ENCODE assay signal across 12 mouse cellular contexts in the genomic region with DNA sequence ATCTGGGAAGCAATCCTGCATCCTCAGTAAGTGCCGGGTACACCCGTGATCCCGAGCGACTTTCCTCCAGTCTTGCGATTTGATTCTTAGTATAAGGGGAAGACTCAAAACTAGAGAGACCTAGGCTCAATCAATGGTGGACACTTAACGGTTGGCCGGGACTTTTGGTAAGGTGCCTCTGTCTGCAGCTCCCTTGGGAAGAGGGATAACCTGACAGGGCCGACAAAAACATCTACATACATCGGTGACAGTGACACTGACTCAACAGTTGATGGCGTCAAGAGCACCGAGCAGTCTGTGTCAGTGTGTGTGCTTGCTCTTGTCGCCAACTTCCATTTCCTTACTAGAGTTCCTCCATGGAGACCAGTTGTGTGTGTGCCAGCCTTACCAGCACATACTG.
"Had no signal": no experiment of that assay in that cellular context is flagged by ENCODE, and none has a peak within 500 bp of the region (broad histone marks: within the 10 kb centered on the region; RNA-seq: fewer than 3 reads in every experiment).

No protein-coding gene starts in this region.

- ATAC-seq: intestine, embryonic 15.5 days; liver, postnatal 0 days; midbrain, embryonic 15.5 days had no signal

- H3K4me3 ChIP-seq: intestine, embryonic 15.5 days; liver, embryonic 13.5 days; lung, embryonic 15.5 days; midbrain, embryonic 15.5 days had no signal

- DNase-seq: kidney, adult 2 months; kidney, postnatal 25 days; liver; liver, embryonic 13.5 days; liver, postnatal 0 days; lung, postnatal 36 days; right cerebral cortex, adult 18-20 months; right cerebral cortex, postnatal 25 days; thymus, postnatal 36 days had no signal

- H3K9me3 ChIP-seq: intestine, embryonic 15.5 days; liver, embryonic 13.5 days; lung, embryonic 15.5 days; midbrain, embryonic 15.5 days had no signal

- H3K4me2 ChIP-seq: intestine, embryonic 15.5 days; liver, embryonic 13.5 days; lung, embryonic 15.5 days; midbrain, embryonic 15.5 days had no signal

- H3K27ac ChIP-seq: intestine, embryonic 15.5 days; liver, embryonic 13.5 days; lung, embryonic 15.5 days; midbrain, embryonic 15.5 days had no signal

- H3K4me1 ChIP-seq: liver, embryonic 13.5 days; lung, embryonic 15.5 days had no signal

- H3K27me3 ChIP-seq: intestine, embryonic 15.5 days; liver, embryonic 13.5 days; lung, embryonic 15.5 days; midbrain, embryonic 15.5 days had no signal

- H3K9ac ChIP-seq: intestine, embryonic 15.5 days; liver, embryonic 13.5 days; liver, postnatal 0 days; lung, embryonic 15.5 days; midbrain, embryonic 15.5 days had no signal
